Mouse (Mus musculus) urinary bladder, adult 2 months (tissue): Measurements from ENCODE around the gene Grip1. TPM values are rescaled to one million over a fixed set of nuclear protein-coding genes. Genes with fewer than 3 reads are reported as not detected.

ENCODE experiments used
- DNase-seq: peaks from one replicate; pipeline ENCODE4 v3.0.0; 2022; ENCODE audit warnings: low spot score
- polyA plus RNA-seq: library from polyadenylated mRNA; depleted of rRNA; stranded (reverse); fragments of >200 nt; gene quantifications from 2 replicates; pipeline ENCODE4 v1.2.3, GENCODE M21; 2012

Grip1 gene
- polyA plus RNA-seq, 1 experiment = 0.30 TPM

- no peak for DNase-seq
These were observed 481.6 kb downstream of the Grip1 start for GRCm38 (mm10) chr10:119935231-119935630.

GRCm38 (mm10) chr10:119937481-119937880 is 483.9 kb downstream of the Grip1 start:
- no peak for DNase-seq

- DNase-seq = no peak
These were observed 490.3 kb downstream of the Grip1 start for GRCm38 (mm10) chr10:119943906-119944305.

GRCm38 (mm10) chr10:119951460-119951859 is 497.8 kb downstream of the Grip1 start:
- no peak for DNase-seq

GRCm38 (mm10) chr10:119957260-119957955 is 503.8 kb downstream of the Grip1 start:
- DNase-seq = no peak

GRCm38 (mm10) chr10:119960915-119961314 is 507.3 kb downstream of the Grip1 start:
- DNase-seq = no peak

- DNase-seq = no peak
These were observed 512.7 kb downstream of the Grip1 start for GRCm38 (mm10) chr10:119966321-119966720.

GRCm38 (mm10) chr10:119979396-119979795 is 525.8 kb downstream of the Grip1 start:
- no peak for DNase-seq

- no peak for DNase-seq
These were observed 526.4 kb downstream of the Grip1 start for GRCm38 (mm10) chr10:119980032-119980431.

- DNase-seq = no peak
These were observed 530.7 kb downstream of the Grip1 start for GRCm38 (mm10) chr10:119984299-119984698.

- DNase-seq = no peak
These were observed 544.8 kb downstream of the Grip1 start for GRCm38 (mm10) chr10:119998475-119998874.

- DNase-seq = no peak
These were observed 548.5 kb downstream of the Grip1 start for GRCm38 (mm10) chr10:120002149-120002548.

GRCm38 (mm10) chr10:120004096-120004495 is 550.5 kb downstream of the Grip1 start:
- DNase-seq = no peak

- DNase-seq = no peak
These were observed 552.0 kb downstream of the Grip1 start for GRCm38 (mm10) chr10:120005581-120005980.

- DNase-seq = no peak
These were observed 558.7 kb downstream of the Grip1 start for GRCm38 (mm10) chr10:120012331-120012730.

- no peak for DNase-seq
These were observed 561.5 kb downstream of the Grip1 start for GRCm38 (mm10) chr10:120015117-120015516.

- no peak for DNase-seq
These were observed 572.8 kb downstream of the Grip1 start for GRCm38 (mm10) chr10:120026437-120026836.

- DNase-seq = no peak
These were observed 577.3 kb downstream of the Grip1 start for GRCm38 (mm10) chr10:120030901-120031300.

- DNase-seq = no peak
These were observed 577.7 kb downstream of the Grip1 start for GRCm38 (mm10) chr10:120031316-120031715.

- DNase-seq = no peak
These were observed 580.2 kb downstream of the Grip1 start for GRCm38 (mm10) chr10:120033866-120034265.

GRCm38 (mm10) chr10:120035211-120035733 is 581.6 kb downstream of the Grip1 start:
- no peak for DNase-seq

GRCm38 (mm10) chr10:120035824-120036223 is 582.2 kb downstream of the Grip1 start:
- DNase-seq = no peak

- DNase-seq = no peak
These were observed 584.6 kb downstream of the Grip1 start for GRCm38 (mm10) chr10:120038194-120038593.

- DNase-seq = no peak
These were observed 590.6 kb downstream of the Grip1 start for GRCm38 (mm10) chr10:120044237-120044636.
